Mouse (Mus musculus): Measurements from ENCODE around the gene A830031A19Rik.

Gene A830031A19Rik

GRCm38 (mm10) chr11:24095656-24096353, 21.0 kb upstream of the A830031A19Rik start:
- DNase-seq, result no peak

GRCm38 (mm10) chr11:24095236-24095635, 20.4 kb upstream of the A830031A19Rik start:
- DNase-seq, result no peak

GRCm38 (mm10) chr11:24094086-24094487, 19.2 kb upstream of the A830031A19Rik start:
- no peak for DNase-seq

DNA sequence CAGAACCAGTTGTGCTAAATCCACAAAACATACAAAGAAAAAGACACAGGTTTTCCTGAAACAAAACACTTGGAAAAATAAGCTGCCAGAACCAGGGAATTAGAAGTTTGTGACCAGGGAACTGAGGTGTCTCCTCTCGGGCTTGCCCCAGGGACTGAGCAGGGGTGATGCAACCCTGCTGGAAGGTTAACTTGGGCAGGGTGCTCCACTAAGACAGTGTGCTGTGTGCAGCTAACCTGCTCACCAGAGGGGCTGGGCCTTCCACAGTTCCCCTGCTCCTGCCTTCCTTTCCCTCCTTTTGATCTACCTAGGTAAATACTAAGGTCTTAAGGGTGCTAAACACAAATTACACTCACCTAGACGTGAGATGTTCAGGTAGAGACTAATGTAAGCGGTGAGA, 17.8 kb upstream of the A830031A19Rik start:
- DNase-seq, result no peak

- DNase-seq, result no peak
Observed at GRCm38 (mm10) chr11:24091393-24092080, 16.7 kb upstream of the A830031A19Rik start.

GRCm38 (mm10) chr11:24090443-24090842, 15.6 kb upstream of the A830031A19Rik start:
- DNase-seq, result no peak

GRCm38 (mm10) chr11:24087069-24087468, 12.2 kb upstream of the A830031A19Rik start:
- no peak for DNase-seq

DNA sequence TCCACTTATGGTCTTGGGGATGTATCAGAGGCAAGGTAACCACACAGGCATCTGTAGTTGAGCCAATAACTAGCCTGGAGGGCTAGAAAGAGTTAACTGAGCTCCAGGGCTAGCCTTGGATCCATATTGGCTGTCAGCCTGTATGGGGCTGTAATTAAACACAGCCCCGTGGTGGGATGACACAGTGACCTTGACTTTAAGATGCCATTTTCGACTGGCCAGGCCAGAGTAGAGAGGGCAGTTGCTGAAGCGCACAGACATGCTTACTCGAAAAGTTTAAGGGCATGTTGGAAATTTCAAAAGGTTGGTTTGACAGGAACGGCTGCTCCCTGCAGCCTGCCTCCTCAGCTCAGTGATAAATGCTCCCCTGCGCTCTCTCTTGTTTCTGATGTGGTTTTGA, 11.1 kb upstream of the A830031A19Rik start:
- no peak for DNase-seq

- DNase-seq, result no peak
Observed at GRCm38 (mm10) chr11:24084590-24084989, 9.7 kb upstream of the A830031A19Rik start.

DNA sequence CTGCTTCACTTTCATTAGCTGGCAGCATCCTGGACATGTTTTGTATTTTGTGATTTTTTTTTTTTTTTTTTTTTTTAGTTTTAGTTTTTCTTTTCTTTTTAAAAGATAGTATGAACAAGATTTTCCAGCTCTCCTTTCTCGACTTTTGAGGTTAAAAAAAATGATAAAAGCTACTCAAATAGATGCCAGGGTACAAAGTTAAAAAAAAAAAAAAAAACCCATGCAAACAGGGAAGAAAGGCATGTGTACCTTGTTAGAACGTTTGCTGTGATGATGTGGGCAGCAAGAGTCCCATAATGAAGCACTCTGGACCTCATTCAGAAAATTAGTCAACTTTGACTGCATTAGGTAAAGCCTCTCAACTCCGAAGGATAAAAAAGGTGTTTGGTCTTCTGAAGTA, 9.2 kb upstream of the A830031A19Rik start:
- no peak for DNase-seq

GRCm38 (mm10) chr11:24083423-24083822, 8.6 kb upstream of the A830031A19Rik start:
- DNase-seq, result no peak

GRCm38 (mm10) chr11:24083076-24083405, 8.2 kb upstream of the A830031A19Rik start:
- no peak for DNase-seq

DNA sequence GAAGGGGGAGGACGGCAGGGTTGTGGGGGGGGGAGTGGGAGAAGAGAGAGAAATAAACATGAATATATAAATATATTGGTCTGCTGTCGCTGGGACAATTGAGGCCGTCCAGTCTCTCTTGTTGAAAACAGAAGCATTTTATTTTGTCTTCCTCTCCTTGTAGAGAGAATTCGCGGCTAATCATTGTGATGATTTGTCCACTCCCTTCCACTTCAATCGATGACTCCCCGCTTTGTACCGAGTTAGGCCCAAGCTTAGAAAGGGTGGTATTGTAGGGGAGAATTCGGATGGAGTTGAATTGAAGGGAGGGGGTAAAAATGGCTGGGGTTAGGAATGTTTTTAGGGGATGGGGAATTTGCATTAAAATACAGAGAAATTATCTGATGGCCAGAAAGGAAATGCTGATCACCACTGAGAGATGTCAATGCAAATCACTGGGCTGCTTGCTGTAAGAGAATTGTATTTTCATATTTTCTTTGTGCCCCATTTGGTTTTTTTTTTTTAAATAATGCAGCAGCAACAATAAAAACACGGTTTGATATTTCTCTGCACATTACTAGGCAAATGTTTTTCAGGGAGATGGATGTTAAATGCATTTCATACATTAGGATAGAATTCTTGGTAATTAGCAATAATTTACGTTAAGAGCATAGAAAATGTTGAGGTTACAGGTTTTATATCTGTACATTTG, 7.7 kb upstream of the A830031A19Rik start:
- no peak for DNase-seq

DNA sequence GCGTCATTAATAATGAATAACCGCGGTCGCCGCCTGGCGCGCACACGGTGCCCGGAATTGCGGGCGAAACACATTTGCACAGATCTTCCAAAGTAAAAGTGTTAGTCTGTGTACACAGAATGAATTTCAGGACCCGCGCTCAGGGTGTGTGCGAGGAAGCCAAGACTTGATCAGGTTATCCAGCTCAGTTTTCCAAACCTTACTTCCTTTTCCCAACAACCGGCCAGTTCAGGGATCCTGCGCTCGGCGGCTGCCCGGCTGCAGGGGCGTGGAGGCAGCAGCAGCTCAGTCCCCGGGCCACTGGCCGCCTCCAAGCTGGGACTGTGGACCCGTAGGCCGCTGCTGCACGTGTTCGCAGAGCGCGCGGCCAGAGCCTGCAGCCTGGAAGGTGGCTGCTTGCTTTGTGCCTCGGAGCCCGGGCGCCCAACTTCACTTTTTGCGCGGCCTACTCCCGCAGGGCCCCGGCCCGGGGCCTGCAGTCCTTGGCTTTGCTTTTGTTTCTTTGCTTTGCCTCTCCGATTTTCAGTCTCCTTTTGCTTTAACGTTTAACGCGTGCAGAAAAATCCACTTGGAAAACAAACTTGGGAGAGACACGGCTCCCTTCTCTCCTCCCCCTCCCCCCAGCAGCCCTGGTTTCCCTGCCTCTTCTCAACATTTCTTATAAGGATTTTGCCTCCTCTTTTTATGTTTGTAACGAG, 7.0 kb upstream of the A830031A19Rik start:
- peak in 1 of 2 experiments; percentile 54 for DNase-seq

- DNase-seq, result peak in 1 of 2 experiments; percentile 60
Observed at GRCm38 (mm10) chr11:24081016-24081686, 6.3 kb upstream of the A830031A19Rik start.

DNA sequence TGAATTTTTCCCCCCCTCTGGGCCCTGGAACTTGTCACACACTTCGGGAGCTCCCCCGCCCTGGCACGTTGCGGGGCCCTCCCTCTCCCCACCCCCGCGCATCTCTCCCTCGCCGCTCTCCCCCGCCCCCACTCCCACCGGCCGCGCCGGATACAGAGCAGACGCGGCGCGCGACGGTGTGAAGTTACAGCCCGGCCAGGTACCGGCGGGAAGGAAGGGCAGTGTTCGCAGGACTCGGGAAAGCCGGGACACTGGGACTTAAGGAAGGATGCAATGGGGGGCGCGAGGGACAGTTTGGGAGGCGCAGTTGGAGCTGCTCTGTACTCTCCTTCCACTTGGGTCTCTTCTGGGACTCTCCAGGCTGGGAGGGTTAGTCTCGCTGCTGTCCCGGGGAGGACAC, 5.7 kb upstream of the A830031A19Rik start:
- DNase-seq, result peak in 1 of 2 experiments; percentile 33

GRCm38 (mm10) chr11:24079392-24080391, 4.8 kb upstream of the A830031A19Rik start:
- DNase-seq, result peak in 1 of 2 experiments; percentile 34

GRCm38 (mm10) chr11:24078706-24079316, 4.0 kb upstream of the A830031A19Rik start:
- peak in 1 of 2 experiments; percentile 35 for DNase-seq

DNA sequence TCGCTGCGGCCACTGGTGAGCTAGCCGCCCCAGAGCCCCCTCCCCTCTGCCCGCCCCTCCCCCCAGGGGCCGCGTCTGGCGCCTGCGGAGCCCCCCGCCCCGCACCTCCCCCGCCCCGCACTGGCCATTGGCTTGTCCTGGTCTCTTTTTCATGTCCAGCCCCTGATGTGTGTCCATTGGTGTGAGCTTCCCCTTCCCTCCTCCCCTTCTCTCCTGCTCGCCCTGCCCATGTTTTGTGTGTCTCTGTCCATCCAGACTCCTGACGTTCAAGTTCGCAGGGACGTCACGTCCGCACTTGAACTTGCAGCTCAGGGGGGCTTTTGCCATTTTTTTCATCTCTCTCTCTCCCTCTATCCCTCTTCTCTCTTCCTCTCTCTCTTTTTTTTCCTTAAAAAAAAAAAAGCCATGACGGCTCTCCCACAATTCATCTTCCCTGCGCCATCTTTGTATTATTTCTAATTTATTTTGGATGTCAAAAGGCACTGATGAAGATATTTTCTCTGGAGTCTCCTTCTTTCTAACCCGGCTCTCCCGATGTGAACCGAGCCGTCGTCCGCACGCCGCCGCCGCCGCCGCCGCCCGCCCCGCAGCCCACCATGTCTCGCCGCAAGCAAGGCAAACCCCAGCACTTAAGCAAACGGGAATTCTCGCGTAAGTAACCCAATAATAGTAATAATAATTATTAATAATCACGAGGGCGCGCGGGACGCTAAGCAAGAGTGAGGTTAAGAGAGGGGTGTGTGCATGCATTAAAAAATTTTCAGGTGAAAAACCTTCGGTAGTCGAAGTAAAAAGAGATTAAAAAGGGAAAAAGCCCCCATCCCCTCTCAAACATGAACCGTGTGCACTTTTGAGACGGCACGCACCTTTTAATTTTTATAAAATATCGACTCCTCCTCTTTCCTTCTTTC, 3.2 kb upstream of the A830031A19Rik start, which contains the start of gene Bcl11a:
Bcl11a (plus strand) TSS at position 262 of the 911 bp plus-strand sequence.
- peak in 1 of 2 experiments; percentile 12 for DNase-seq
